Mouse (Mus musculus) spleen, embryonic (tissue): ENCODE measurements around the gene Prkab1.

Source experiments
- CTCF ChIA-PET: fragments of 350-600 bp; sonication (Branson Sonifier 250); formaldehyde crosslinking; loops from one replicate; lab custom pipeline; 2022; lab: Charles Lee

The Prkab1 gene

DNA sequence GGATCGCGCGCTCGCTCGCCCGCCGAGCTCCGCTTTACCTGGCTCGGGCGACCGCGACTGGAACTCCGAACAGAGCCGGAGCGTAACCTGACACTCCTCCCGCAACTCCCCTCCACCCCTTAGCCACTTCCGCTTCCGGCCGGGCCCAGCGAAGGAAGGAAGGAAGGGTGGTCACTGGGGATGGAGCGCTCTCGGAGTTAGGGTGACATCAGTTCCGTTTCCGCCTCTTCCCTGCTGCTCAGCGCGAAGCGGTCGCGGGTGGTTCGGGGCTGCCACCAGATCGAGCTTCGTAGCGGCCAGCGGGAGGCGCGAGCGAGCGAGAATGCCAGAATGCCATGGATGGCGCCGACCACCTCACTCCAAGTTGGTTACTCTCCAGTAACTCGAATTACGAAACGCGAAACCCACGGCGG is at the start of gene Prkab1:
Prkab1 (minus strand) TSS at position 182 of the 413 bp plus-strand sequence.
- CTCF ChIA-PET: no interaction called here

DNA sequence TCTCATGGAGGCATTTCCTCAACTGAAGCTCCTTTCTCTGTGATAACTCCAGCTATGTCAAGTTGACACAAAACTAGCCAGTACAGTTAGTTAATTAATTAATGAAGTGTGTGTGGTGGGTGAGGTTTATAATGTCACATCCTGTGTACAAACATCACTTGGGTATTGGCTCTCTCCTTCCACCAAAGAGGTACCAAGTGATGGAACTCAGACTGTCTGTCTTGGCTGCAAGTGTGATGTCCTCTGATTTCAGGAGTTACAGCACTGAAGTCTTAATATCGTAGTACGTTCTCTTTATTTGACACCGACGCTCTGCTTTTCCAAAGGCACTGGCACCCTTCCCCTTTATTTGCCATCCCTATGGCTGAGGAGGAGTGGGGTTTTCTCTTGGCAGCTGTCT is 45.3 kb upstream of the Prkab1 start:
- CTCF ChIA-PET: no interaction called here

DNA sequence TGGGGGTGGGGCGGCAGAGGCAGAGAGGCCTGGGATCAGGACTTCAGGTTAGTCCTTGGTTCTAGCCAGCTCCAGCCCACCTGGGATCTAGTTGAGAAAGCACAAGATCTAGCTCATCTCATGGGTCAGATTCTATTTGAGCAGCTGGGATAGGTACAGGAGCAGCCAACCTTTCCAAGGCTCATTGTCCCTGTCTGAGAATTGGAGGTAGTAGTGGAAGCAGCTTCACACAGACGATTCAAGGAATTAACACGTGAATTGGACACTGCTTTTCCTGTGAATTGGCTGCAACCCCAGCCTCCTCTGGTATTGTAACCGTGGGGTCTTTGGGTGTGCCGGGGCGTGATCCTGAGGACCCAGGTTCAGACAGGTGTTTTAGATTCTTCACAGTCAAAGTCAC is 28.5 kb upstream of the Prkab1 start:
- CTCF ChIA-PET: no interaction called here

DNA sequence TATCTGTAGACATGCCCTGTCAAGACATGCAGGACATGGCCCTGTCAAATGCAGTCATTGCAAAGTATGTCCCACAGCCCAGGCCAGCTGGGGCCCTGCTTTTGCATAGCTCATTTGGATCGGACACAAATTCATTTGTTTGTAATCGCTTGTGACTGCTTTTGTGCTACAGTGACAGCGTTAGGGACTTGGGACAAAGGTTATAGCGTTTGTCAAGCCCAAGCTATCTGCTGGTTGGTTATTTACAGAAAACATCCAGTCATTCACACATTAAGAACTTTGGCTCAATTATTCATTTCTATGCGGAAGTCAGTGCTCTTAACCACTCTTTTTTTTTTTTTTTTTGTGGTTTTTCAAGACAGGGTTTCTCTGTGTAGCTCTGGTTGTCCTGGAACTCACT is 27.9 kb upstream of the Prkab1 start:
- CTCF ChIA-PET: no interaction called here

DNA sequence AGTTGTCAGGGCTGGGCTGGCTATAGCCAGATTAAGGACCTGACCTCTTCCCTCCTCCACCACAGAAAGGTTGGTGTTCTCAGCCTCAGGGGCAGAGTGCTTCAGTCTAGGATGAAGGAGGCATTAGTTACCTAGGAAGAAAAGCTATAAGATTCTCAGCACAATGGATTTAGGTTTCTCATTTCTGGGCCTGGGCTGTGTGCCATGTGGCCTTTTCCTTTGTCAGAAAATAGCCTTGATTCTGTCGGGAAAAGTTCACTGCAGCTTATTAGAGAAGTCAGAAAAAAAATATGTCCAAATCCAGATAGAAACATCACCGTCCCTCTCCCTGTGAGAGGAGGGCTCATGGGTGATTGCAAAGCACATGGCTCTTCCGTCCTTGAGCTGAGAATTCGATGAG is 25.5 kb upstream of the Prkab1 start:
- CTCF ChIA-PET: no interaction called here

DNA sequence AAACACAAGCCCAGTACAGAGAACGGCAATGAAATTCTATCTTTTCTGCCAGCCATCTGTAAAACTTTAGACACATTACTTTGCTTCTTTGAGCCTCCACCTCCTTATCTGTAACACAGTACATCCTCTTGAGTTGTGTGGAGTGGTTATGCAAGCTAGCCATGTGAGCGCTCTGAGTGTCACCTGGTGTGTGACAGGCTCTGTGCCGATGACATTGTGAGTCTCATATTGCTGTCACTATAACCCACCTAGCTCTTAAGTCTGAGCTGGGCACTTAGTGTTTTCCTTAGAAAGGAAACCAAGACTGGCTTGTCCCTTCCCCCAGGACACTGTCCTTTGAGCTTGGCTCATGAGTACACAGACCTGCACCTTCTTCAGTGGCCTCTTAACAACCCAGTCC is 24.0 kb upstream of the Prkab1 start:
- CTCF ChIA-PET: interaction anchor here (0.6 kb wide), 1 partner anchor 9 kb away, joined by 3 read pairs; no protein-coding TSS in a partner anchor

DNA sequence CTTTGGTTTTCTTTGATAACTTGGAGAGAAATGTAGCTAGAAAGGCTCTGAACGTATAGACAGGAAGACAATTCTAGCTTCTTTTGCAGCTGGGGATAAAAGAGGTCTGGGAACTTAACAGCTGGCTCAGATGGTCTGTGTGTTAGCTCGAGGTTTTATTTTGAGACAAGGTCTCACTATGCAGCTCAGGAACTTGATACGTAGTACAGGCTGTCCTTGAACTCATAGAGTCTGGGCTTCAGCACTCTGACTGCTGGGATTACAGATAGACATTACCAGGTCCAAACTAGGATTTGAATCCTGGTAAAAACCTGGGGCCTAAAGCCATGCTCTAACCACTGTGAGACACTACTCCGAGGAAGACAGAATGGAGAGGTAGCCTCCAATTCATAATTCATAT is 21.9 kb upstream of the Prkab1 start:
- CTCF ChIA-PET: interaction anchor here (0.8 kb wide), 1 partner anchor 13 kb away, joined by 3 read pairs; no protein-coding TSS in a partner anchor

DNA sequence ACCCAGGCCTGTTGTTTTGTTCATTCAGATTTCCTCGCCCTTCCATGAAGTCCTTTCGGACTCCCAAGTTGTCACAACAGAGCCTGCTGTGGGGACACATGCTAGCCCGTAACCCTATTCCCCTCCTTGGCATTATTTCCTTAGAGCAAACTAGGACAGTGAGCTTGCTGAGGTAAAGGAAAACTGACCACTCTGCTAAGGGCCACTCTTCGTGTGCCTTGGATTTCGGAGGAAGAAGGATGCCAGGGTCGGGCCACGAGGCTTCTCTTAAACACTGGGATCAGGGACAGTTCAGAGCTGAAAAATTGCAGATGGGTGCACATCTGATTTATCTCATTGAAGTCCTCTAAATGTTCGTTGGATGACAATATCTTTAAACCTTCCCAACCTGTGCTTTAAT is 21.3 kb upstream of the Prkab1 start:
- CTCF ChIA-PET: interaction anchor here (0.8 kb wide), 1 partner anchor 12 kb away, joined by 3 read pairs; no protein-coding TSS in a partner anchor

DNA sequence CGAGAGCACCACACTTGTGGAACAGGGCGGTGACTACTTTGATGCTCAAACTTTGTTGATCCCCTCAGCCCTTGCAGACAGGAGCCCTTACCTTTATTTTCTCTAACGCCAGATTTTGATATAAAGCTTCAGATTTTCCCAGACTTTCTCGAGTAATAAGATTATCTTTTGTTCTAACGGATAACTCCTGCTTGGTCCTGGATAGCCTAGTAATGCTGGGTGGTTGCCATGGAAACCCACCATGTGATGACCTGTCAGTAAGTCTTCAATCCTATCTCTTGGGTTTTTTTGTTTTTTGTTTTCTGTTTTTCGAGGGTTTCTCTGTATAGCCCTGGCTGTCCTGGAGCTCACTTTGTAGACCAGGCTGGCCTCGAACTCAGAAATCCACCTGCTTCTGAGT is 17.9 kb upstream of the Prkab1 start:
- CTCF ChIA-PET: no interaction called here

DNA sequence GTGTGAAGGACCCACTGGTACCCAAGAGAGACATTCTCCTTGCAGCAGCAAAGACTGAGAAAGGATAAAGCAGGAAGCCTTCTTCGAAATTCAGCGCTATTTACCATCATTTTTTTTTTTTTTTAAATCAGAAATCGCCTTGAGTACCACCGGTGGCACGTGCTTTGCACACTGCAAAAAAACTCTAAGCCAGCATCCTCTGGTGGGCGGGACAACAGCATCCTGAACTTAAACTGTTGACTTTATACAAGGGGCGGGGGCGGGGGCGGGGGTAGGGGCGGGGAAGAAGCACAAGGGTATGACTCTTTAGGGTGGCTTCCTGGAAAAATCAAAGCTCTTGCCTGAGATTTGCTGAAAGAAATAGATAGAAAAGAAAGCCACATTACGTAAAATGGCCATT is 15.4 kb upstream of the Prkab1 start:
- CTCF ChIA-PET: no interaction called here

DNA sequence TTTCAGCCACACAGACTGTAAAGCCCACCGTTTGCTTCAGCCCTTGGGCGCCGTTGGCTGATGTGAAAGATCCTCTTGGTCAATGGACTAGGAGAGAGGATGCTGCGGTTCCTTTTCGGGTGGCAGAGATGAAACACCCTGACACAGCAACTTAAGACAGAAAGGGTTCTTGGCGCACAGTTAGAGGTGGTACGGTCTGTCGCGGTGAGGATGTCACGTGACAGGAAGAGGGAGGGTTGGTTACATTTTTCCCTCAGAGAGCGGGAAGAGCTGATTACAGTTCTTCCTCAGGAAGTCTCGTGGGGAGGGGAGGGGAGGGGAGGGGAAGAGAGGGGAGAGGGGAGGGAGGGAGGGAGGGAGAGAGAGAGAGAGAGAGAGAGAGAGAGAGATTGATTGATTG is 13.4 kb upstream of the Prkab1 start:
- CTCF ChIA-PET: no interaction called here

DNA sequence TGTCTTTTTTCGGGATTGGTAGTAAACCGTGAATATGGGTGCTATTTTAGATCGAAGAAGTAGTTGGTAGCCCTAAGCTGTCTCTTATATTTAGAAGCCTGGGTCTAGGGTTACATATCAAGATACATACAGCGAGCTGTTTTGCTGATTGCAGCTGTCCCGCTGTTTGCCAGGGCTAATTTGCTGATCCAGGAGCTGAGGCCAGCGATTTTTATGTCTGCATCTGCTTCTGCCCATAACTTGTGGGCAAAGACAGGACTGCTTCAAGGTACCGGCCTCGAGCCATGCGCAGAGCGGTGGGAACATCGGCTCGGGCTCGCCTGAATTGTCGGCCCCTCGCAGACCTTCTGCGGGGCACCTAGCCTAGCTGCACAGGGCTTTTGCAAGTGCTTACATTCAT is 12.2 kb upstream of the Prkab1 start:
- CTCF ChIA-PET: no interaction called here

DNA sequence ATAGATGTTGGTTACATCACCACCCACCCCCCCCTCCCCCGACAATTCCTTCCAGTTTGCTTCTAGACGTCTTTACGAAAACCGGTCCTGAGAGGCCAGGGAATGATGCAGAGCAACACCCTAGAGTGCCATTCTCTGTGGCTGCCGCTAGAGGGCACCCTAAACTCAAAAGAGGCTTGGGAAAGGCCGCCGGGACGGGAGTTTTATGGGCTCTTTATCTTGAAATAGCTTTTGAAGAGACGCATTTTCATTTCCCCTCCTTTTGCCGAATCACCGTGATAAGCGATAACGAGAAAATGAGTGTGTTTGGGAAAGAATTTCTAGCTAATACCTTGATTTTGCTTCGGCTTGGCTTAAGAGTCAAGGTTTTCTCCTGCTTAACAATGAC is 6.9 kb upstream of the Prkab1 start:
- CTCF ChIA-PET: no interaction called here

DNA sequence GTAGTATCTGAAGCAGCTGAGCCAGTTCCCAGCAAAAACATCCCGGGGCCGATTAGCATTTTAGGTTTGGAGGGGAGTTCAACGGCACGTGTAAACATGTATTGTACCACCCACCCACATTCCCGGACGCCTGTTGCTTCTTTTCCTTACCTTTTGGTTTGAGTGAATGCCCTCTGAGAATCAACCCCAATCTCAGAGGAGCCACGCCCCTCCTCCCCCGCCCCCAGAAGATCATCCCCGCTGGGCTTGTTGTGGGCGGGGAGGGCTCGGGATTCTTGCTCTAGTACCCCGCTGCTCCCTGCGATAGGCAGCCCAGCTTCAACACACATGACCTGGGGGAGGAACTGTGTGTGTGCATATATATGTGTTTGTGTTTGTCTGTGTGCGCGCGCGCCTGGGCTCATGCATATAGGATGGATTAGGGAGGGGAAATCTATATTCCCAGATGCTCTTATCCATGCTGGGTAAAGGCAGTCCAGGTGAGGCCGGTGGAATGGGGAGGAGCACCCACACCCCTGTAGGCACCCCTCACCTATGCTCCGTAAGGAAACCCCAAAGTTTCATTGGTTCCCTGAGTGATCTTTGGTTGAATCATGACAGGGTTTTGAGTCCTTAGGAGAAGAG is 6.4 kb upstream of the Prkab1 start:
- CTCF ChIA-PET: no interaction called here

DNA sequence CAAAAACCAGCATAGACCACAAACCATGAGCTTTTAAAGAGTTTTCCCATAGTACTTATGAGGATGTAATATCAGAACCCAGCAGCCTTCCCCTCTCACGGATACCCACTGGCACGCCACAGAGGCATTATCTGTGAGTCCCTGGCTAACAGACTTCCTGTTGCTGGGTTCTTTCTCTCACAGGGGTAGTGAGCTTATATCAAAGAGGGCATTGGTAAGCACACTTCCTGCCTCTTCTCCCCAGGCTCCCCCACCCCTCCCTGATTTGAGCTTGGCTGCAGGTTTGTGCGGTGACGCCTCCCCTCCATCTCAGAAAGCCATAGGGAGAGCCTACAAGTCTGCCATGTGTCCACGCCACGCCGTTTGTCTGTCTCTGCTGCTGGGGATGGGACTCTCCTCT is 4.8 kb upstream of the Prkab1 start:
- CTCF ChIA-PET: interaction anchor here (0.7 kb wide), 1 partner anchor 26 kb away, joined by 3 read pairs; no protein-coding TSS in a partner anchor

DNA sequence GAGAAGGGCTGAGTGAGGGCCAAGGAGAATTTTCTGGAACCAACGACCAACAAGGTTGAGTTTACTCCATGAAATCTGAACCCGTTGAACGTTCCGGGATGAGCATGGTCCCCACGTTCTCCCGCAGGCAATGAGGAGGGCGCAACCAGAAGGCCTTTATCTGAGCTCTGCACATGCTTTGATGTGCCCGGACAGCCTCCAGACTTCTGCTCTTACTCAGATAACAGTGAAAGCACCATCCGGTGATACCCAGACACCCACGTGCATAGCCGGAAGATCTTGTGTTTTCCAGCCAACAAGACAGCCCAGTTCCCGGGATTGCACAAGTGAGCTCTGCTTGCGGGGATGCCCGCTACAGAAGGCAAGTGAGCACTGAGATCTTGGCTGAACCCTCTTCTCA is 2.3 kb upstream of the Prkab1 start:
- CTCF ChIA-PET: interaction anchor here (0.7 kb wide), 1 partner anchor 548 kb away, joined by 11 read pairs; no protein-coding TSS in a partner anchor

DNA sequence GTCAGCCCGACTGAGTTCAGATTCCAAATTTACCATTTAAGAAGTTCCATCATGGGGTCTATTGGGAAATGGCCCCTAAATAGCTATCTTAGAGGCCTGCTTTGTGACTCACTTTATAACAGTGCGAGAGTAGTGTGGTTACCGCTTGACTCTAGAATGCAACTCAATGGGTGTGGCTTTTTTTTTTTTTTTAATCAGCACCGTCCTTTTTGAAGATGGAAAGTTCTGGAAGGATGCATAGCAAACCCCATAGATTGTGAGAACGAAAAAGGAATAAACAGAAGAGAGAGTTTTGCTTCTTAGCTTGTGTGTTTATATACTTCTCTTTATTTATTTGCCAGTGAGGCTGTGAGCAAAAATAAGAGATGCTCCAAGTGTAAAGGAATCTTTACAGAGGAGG is 1.8 kb upstream of the Prkab1 start:
- CTCF ChIA-PET: no interaction called here

DNA sequence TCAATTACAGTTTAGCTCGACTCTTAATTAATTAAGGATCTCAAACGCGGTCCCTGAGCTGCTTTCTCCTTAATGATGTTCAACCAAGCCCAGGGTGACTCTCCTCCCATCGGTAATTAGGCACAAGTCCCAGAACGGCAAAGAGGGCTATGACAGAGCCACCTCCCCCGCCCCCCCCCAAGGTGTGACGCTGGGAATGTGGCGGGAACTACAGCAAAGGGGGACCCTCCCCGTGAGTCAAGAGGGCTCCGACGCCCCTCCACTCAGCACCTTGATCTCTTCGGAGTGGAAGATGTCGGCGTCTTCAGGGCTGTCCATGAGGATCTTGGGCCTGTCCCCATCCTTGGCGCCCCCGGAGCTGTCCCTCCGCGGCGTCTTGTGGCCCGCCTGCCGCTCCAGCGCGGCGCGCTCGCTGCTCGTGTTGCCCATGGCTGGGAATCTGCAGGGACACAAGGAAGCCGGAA is 455 bp downstream of the Prkab1 start:
- CTCF ChIA-PET: no interaction called here

DNA sequence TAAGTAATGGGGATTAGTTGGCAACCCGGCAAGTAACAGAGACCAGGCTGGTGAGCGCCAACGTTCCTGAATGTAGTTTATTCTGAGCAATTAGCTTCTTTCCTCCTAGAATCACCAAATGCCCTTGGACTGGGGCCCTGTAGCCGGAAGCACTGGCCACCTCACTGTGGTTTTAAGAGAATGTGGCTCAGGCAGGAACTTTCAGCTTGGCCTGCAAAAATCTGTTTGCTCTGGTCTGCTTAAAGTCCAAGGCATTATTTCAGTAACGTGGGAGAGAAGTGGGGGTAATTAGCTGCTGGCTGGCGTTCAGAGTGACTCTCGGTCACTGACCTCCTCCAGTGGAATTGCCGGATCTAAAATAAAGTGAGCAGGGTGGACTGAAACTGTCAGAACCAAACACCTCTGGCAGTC is 1.1 kb downstream of the Prkab1 start:
- CTCF ChIA-PET: no interaction called here

DNA sequence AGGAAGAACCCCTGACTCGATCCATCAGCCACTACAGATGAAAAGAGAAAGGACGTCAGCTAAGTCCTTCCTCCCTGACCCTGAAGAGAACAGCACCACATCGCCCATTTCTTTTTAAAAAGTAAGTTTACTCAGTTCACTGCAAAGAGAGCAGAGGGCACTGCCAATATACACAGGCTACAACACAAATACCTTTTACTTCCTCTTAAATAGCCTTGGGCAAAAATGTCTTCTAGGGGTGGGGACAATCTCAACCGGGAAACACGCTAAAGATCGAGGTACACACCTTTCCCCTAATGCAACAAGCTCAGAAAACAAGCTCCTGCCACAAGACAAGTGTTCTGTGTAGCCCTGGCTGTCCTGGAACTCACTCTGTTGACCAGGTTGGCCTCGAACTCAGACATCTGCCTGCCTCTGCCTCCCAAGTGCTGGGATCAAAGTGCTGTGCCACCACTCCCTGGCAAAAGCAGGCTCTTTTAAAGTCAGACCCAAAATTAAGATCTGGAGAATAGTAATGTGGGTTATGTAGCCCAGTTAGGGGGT is 1.6 kb downstream of the Prkab1 start:
- CTCF ChIA-PET: no interaction called here

DNA sequence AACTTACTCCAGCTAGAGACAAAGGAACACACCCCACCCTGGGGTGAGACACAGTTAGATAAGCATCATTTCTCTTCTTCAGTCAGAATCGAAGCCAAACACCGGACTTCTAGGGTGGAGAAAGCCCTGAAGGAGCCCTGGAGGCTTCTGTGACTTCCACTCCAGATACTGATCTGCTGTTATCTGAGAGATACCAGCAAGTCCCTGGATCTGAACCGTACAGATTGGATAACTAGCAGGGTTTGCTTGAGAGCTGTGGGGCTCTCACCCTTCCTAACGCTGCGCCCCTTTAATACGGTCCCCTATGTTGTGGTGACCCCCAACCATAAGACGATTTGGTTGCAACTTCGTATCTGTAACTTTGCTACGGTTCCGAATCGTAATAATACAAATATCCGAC is 2.2 kb downstream of the Prkab1 start:
- CTCF ChIA-PET: no interaction called here

DNA sequence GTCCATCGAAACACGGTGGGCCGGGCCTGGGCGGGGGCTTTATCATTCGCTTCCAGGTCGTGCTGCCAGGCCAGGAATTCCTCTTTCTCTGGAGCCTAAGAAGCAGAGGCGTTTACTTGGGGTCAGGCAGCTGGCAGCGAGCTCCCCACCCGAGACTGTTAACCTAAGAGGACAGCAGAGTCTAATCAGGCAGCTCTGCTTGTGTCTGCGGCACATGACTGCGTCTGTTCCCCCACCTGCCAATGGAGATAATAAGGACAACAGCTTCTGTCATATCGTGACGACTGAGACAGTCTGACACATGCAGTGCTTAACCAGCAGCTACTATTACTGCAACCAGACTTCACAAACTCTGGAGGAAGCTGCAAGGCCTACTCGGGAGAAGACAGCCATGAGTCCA is 2.8 kb downstream of the Prkab1 start:
- CTCF ChIA-PET: no interaction called here

DNA sequence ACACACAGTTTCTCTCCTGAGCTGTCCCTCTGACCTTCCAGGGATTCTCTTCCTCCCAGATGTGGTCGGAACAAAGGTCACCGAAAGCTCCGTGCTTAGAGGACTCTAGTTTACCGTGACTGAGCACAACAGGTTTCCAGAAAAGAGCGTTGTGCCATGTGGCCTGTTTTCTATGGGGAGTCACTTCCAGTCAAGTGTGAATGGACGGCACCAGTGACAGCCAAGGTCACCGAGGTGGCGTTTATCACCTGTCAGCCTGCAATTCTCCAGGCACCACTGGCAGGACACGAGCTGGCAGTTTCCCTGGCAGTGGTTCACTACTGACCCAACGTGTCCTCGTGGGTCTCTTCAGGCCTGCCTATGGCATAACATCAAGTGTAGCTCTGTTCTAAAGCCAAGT is 4.9 kb downstream of the Prkab1 start:
- CTCF ChIA-PET: no interaction called here
